Mouse (Mus musculus) neural tube, embryonic 14.5 days (tissue): ENCODE results near the gene Rap1a. TPM values are rescaled to one million over a fixed set of nuclear protein-coding genes. Genes with fewer than 3 reads are reported as not detected.

Source experiments
- ATAC-seq: fragments of 200-750 bp; cut with Nextera tagmentation; 2 replicates; pipeline ENCODE4 v1.8.0; 2017; ENCODE audit warnings: low read depth, mild to moderate bottlenecking, moderate TSS enrichment, moderate library complexity
- H3K27ac ChIP-seq: fragments of 300-500 bp; sonication (generic); 2 replicates; pipeline ENCODE4 v1.5.1; 2014; ENCODE audit warnings: low read depth, mild to moderate bottlenecking, control low read depth, low read length, moderate library complexity, mixed read lengths
- H3K27me3 ChIP-seq: fragments of 300-500 bp; sonication (generic); 2 replicates; pipeline ENCODE4 v1.6.1; 2014; ENCODE audit warnings: low read length; ENCODE audit not compliant: control insufficient read depth, insufficient read depth
- H3K36me3 ChIP-seq: fragments of 300-500 bp; sonication (generic); 2 replicates; pipeline ENCODE4 v1.6.1; 2014; ENCODE audit warnings: low read length, mixed read lengths; ENCODE audit not compliant: control insufficient read depth, insufficient read depth
- H3K4me1 ChIP-seq: fragments of 300-500 bp; sonication (generic); 2 replicates; pipeline ENCODE4 v1.6.1; 2014; ENCODE audit warnings: low read length; ENCODE audit not compliant: control insufficient read depth, insufficient read depth
- H3K4me2 ChIP-seq: fragments of 300-500 bp; sonication (generic); 2 replicates; pipeline ENCODE4 v1.6.1; 2014; ENCODE audit warnings: mild to moderate bottlenecking, low read depth, low read length, control low read depth
- H3K4me3 ChIP-seq: fragments of 300-500 bp; sonication (generic); 2 replicates; pipeline ENCODE4 v1.5.1; 2014; ENCODE audit warnings: low read depth, low read length, control low read depth, mixed read lengths
- H3K9ac ChIP-seq: fragments of 300-500 bp; sonication (generic); replicated peaks from 2 replicates; pipeline ENCODE4 v1.6.1; 2014; ENCODE audit warnings: low read depth, mild to moderate bottlenecking, control low read depth, low read length, mixed read lengths
- H3K9me3 ChIP-seq: fragments of 300-500 bp; sonication (generic); 2 replicates; pipeline ENCODE4 v1.6.1; 2016; ENCODE audit warnings: low read length; ENCODE audit not compliant: control insufficient read depth
- WGBS: fragments of 180-500 bp; shearing (Covaris S2); extraction: QIAGEN DNeasy Blood & Tissue Kit; methylation state at CpG from one replicate; pipeline ENCODE4 v1.1.7; 2014; 5-methylcytosine and 5-hydroxymethylcytosine counted together
- polyA plus RNA-seq: library from polyadenylated mRNA; unstranded; fragments of >200 nt; fragmentation: Nextera tagmentation; extraction: Ambion mirVana; gene quantifications from 2 replicates; pipeline ENCODE4 v1.2.1, GENCODE M21; 2014

Rap1a gene
- polyA plus RNA-seq, 1 experiment from 2014 or later = 67.5 TPM

GRCm38 (mm10) chr3:105737070-105737469 lies 64.1 kb downstream of the Rap1a start:
- no peaks in the 10 kb centered on the region for H3K4me1 ChIP-seq
- H3K4me2 ChIP-seq = no peak overlapping the region
- H3K9ac ChIP-seq = no peak overlapping the region
- H3K27me3 ChIP-seq = no peaks in the 10 kb centered on the region
- H3K9me3 ChIP-seq = no peaks in the 10 kb centered on the region
- no peak overlapping the region for H3K4me3 ChIP-seq
- no peaks in the 10 kb centered on the region; the same call in 1 of the 2 replicates for H3K36me3 ChIP-seq
- H3K27ac ChIP-seq = no peak overlapping the region
- WGBS = 96% methylated on average over 7 of the region's 7 CpGs
- no peak for ATAC-seq

GRCm38 (mm10) chr3:105736148-105736547 lies 65.0 kb downstream of the Rap1a start:
- H3K27ac ChIP-seq = no peak overlapping the region

GRCm38 (mm10) chr3:105735285-105735684 lies 65.9 kb downstream of the Rap1a start:
- Histone ChIP-seq H3K4me2 (no peak overlapping the region), H3K36me3 (peaks cover 7% of the 10 kb centered on the region), H3K9ac (no peak overlapping the region), H3K4me3 (no peak overlapping the region), H3K27ac (no peak overlapping the region), H3K9me3 (no peaks in the 10 kb centered on the region), H3K27me3 (no peaks in the 10 kb centered on the region), H3K4me1 (no peaks in the 10 kb centered on the region)
- ATAC-seq = no peak

More at GRCm38 (mm10) chr3:105736148-105736547, 65.0 kb downstream of the Rap1a start:
- no peaks in the 10 kb centered on the region for H3K27me3 ChIP-seq
- no peak overlapping the region for H3K4me2 ChIP-seq
- H3K9ac ChIP-seq = no peak overlapping the region
- no peaks in the 10 kb centered on the region for H3K9me3 ChIP-seq
- ATAC-seq = no peak
- no peaks in the 10 kb centered on the region for H3K4me1 ChIP-seq
- peaks cover 1% of the 10 kb centered on the region; the same call in 1 of the 2 replicates for H3K36me3 ChIP-seq
- no peak overlapping the region for H3K4me3 ChIP-seq
- WGBS = 95% methylated on average over 1 of the region's 1 CpGs

GRCm38 (mm10) chr3:105733538-105733937 lies 67.6 kb downstream of the Rap1a start:
- Histone ChIP-seq H3K4me2 (no peak overlapping the region), H3K27ac (no peak overlapping the region), H3K9me3 (no peaks in the 10 kb centered on the region), H3K36me3 (peaks cover 7% of the 10 kb centered on the region), H3K27me3 (no peaks in the 10 kb centered on the region), H3K9ac (no peak overlapping the region), H3K4me3 (no peak overlapping the region), H3K4me1 (no peaks in the 10 kb centered on the region)
- ATAC-seq = no peak
- 85% methylated on average over 4 of the region's 4 CpGs for WGBS

GRCm38 (mm10) chr3:105732360-105732759 lies 68.8 kb downstream of the Rap1a start:
- WGBS = 93% methylated on average over 4 of the region's 4 CpGs
- Histone ChIP-seq H3K4me3 (no peak overlapping the region), H3K9me3 (no peaks in the 10 kb centered on the region), H3K27me3 (no peaks in the 10 kb centered on the region), H3K36me3 (peaks cover 7% of the 10 kb centered on the region), H3K4me1 (no peaks in the 10 kb centered on the region), H3K27ac (no peak overlapping the region), H3K9ac (no peak overlapping the region), H3K4me2 (no peak overlapping the region)
- no peak for ATAC-seq

GRCm38 (mm10) chr3:105726037-105726436 lies 75.1 kb downstream of the Rap1a start:
- Histone ChIP-seq H3K9ac (no peak overlapping the region), H3K9me3 (no peaks in the 10 kb centered on the region), H3K4me3 (no peak overlapping the region), H3K27me3 (no peaks in the 10 kb centered on the region), H3K36me3 (peaks cover 5% of the 10 kb centered on the region; the same call in 1 of the 2 replicates), H3K27ac (no peak overlapping the region), H3K4me2 (no peak overlapping the region), H3K4me1 (no peaks in the 10 kb centered on the region)
- 7% methylated on average over 1 of the region's 1 CpGs for WGBS
- ATAC-seq = peak; percentile 41; the same call in 1 of the 2 replicates

- Histone ChIP-seq H3K9me3 (no peaks in the 10 kb centered on the region), H3K4me3 (no peak overlapping the region), H3K36me3 (no peaks in the 10 kb centered on the region), H3K27ac (no peak overlapping the region), H3K9ac (no peak overlapping the region), H3K4me2 (no peak overlapping the region), H3K27me3 (no peaks in the 10 kb centered on the region), H3K4me1 (peaks cover 4% of the 10 kb centered on the region; the same call in 1 of the 2 replicates)
- no peak for ATAC-seq
- WGBS = 97% methylated on average over 3 of the region's 3 CpGs
Measured at GRCm38 (mm10) chr3:105722510-105722909, 78.6 kb downstream of the Rap1a start.

- peaks cover 4% of the 10 kb centered on the region; the same call in 1 of the 2 replicates for H3K4me1 ChIP-seq
- WGBS = 89% methylated on average over 2 of the region's 2 CpGs
- H3K27me3 ChIP-seq = no peaks in the 10 kb centered on the region
- H3K4me3 ChIP-seq = no peak overlapping the region
- H3K4me2 ChIP-seq = no peak overlapping the region
- H3K9ac ChIP-seq = no peak overlapping the region
- no peaks in the 10 kb centered on the region for H3K9me3 ChIP-seq
- no peaks in the 10 kb centered on the region for H3K36me3 ChIP-seq
- no peak overlapping the region for H3K27ac ChIP-seq
- no peak for ATAC-seq
Measured at GRCm38 (mm10) chr3:105721681-105722201, 79.4 kb downstream of the Rap1a start.

GRCm38 (mm10) chr3:105720514-105720913 lies 80.6 kb downstream of the Rap1a start:
- Histone ChIP-seq H3K4me3 (no peak overlapping the region), H3K27ac (no peak overlapping the region), H3K36me3 (no peaks in the 10 kb centered on the region), H3K4me1 (peaks cover 4% of the 10 kb centered on the region; the same call in 1 of the 2 replicates), H3K9me3 (no peaks in the 10 kb centered on the region), H3K9ac (no peak overlapping the region), H3K27me3 (no peaks in the 10 kb centered on the region), H3K4me2 (no peak overlapping the region)
- WGBS = 86% methylated on average over 4 of the region's 4 CpGs
- no peak for ATAC-seq
